Mouse (Mus musculus) T-helper 1 cell (primary cell): ENCODE data around the gene Sptan1.

Source experiments
- in situ Hi-C: fragments of 300-600 bp; cut with MboI, MseI; formaldehyde crosslinking; loops from one replicate; pipeline ENCODE4 v1.15.1; 2025; ENCODE audit warnings: high pct_unique_total_duplicates

Gene Sptan1

DNA sequence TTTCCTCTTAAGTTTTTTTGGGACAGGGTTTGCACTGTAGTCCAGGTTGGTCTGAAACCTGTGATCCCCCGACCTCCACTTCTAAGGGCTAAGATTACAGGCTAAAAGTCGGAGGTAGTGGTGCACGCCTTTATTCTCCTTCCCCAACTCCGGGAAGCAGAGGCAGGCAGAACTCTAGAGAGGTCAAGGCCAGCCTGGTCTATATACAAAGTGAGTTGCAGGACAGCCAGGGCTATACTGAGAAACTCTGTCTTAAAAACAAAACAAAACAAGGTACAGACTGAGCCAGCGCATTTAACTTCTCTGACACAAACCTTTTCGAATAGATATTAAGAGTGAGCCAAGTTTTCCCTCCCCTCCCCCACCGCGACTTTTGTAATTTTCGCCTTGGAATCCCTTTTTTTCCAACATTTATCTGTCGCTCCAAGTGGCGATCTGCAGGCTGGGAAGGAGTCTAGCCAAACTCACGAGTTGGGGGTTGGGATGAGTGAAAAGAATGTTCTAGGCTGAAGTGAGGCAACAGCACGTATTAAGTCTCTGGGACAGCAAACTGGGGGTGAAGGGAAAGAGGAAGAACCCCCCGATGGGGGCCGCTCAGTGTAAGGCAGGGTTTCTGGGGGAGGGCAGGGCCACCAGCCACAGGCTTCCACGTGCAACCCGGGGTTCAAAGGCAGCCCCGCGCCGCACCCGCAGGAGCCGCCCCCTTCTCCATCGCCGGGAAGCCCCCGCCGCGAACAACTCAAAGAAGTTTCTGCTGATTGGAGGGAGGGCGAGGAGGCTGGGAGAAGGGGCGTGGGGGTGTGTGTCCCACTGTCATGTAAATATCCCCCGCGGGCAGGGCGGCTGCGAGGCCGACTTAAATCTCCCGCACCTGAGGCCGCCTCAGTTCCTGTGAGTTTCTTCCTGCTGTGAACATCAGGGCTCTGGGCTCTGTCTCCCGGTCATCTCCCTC is 96.1 kb downstream of the Sptan1 start:
- in situ Hi-C loops: no loop called here

DNA sequence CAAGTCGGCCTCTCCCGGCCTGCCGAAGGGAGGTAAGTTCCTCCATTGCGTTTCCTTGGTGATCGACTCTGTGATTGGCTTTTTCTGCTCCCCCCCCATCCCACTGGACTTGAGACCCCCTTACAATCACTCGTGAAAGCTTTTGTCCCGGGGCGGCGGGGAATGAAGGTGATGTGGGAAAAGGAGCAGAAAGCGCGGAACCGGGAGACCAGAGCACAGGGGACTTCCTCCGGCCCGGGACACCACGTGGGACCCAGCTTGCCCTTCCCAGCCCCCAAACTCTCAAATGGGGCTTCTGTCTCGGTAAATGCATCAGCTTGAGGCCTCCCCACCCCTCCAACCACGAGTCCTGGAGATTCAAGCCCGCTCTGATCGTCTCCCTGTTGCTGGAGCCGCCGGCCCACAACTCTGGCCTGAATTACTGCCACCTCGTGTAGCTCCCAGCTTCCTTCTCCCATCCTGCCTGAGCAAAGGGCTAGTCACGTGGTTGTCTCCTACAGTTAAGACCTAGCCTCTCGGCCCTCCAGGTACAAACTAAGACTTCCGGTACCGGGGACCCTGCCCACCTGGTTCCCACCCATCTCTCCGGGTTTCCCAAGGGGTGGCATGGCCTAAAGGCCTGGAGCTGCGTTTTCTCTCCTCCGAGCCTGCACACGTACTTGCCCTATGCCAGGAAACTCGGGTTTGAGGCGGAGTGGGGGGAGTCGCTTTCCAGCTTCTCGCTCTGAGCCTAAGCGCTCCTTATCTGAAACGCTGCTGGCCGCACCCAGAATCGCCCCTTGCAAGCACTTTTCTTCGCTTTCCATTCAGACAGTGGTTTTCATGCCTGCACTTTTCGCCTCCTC is 97.1 kb downstream of the Sptan1 start:
- in situ Hi-C loops: no loop called here

DNA sequence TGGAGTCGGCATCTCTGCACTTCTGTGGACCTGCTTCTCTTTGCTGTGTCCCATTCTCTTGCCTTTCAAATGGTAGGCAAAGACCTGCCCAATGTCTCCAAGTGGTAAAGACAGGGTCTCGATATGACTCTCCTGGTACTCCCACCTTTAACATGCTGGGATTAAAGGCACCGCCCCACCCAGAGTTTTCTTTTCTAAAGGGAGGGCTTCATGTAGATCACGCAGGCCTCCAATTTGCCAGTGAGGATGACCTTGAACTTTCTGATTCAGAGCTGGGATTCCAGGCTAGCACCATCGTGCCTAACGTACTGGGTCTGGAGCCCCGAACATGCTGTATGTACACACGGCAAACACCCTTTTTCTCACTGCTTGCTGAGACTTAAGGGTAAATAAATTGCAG is 97.9 kb downstream of the Sptan1 start:
- in situ Hi-C loops: no loop called here

DNA sequence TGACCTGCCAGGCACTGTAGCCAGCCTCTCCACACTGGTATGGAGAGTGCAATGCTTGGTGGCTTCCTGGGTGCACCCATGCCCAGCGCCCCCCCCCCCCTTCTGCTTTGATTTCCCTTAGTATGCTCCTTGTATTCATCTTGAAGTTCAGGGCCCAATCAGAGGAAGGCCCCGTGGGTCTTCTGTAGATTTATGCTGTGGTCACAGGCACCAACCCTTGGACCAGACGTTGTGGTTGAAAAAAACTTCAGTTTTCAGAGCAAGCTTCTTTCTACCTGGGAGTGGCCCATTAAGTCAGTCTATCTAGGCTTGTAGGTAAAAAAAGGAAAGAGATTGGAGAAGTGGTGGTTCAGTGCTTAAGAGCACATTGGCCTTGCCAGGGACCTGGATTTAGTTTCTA is 98.4 kb downstream of the Sptan1 start:
- in situ Hi-C loops: no loop called here

DNA sequence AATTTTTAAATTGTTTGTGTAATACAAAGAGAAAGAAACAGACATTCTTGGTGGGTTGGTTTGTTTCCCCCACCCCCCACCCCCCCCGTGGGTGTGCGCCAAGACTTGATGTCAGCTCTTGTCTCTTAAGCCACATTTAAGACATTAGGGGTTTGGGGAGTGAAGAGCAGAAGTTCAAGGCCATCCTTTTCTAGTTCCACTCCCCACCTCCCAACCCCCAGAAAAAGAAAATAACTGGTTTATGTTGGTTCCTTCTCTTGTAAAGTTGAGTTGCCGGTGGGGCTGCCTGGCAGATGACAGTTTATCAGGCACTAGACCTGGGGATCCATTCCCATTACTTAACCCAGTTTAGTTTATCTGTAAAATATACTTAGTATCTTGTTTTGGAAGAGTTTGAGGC is 98.9 kb downstream of the Sptan1 start:
- in situ Hi-C loops: no loop called here

DNA sequence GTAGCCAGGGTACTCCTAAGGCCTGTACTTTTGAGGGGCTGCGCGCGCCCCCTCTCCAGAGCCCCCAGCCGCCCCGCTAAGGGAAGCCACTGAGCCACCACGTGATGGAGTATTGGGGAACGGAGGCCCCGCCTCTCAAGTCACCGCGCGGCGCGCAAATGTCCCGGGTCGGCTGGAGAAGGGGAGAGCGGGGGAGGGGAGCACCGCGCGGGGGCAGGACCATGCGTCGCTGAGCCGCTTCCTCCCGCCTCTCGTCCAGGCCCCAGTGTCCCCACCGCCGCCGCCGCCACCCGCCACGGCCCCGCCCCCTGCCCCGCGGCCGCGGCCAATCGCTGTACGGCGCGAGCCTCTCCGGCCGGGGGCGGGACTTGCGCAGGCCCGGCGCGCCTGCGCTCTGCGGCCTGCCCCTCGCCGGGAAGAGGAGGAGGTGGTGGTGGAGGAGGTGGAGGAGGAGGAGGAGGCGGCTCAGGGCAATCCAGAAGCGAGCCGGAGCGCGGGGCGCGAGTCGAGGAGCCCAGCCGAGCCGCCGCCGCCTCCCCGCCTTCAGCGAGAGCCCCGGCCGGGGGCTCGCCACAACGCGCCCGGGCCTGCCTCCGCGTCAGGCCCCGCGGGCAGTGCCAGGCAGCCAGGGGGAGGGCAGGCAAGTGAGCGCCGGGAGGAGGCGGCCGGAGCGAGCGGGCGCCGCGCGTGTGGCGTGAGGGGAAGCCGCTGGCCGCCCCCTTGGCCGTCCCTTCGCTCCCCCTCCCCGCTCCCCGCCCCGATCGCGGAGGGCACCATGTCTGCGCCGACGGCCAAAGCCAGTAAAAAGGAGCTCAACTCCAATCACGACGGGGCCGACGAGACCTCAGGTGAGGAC is 100.9 kb downstream of the Sptan1 start:
- in situ Hi-C loops: no loop called here

DNA sequence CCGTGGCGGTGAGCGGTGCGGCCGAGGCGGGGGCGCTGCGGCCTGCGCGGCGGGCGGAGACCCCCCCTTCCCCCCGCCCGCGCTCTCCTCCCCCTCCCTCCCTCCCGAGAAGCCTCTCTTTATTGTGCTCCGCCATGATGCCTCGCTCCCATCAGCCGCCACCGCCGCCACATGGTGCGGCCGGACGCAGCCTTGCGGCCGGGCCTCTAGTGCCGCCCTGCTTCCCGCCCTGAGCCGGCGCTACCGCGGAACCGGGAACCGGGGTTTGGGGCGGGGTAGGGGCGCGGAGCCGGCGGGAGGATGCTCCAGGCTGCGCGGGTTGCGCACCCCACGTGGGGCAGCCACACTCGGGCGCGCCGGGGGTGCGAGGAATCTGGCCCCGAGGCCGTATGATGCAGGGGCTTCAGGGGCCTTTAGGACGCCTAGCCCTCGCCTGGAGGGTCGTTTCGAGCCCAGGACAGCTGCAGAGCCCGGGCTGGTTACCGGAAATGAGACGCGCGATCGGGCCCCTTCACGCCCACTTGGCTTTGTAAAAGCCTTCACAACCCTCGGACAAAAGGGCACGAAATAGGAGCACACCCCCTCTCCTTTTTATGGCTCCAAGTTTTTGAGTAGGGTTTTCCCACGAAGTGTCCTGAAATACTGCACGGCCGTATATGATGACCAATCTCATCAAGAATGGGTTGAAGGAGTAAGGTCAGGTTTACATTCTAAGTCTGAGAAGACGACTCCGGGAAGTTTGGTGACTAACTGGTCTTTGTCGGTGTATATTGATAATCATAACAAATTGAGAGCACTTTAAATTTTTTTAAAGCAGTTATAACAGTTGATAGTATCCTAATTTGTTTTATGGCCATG is 101.9 kb downstream of the Sptan1 start:
- in situ Hi-C loops: no loop called here

DNA sequence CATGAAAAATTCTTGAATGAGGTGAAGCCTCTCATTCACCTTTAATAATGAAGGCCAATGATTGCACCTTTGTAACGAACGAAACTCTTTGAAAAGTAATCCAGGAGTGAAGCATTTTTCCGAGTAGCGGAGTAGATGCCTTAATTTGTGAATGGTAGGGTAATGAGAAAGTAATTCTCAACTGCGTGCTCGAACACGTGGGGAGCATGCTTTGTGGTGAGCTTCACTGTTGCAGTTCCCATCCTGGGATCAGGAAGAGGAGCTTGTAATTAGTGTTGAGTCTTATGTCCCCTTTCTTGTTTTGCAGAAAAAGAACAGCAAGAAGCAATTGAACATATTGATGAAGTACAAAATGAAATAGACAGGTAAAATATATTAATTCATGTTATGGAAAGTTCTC is 102.6 kb downstream of the Sptan1 start:
- in situ Hi-C loops: no loop called here

DNA sequence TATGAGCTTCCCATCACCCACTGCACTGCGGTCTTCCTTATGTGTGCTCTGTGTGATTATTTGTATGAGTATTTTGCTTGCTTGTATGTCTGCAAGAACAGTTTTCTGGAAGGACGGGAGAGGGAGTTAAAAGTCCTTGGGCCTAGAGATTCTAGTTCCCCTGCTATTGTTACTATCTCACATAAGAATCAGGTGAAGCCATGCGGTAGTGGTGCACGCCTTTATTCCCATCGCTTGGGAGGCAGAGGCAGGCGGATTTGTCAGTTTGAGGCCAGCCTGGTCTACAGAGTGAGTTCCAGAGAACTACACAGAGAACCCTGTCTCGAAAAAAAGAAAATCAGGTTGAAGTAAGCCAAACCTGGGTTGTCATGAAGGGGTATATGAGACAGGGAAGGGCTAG is 107.5 kb downstream of the Sptan1 start:
- in situ Hi-C loops: no loop called here

DNA sequence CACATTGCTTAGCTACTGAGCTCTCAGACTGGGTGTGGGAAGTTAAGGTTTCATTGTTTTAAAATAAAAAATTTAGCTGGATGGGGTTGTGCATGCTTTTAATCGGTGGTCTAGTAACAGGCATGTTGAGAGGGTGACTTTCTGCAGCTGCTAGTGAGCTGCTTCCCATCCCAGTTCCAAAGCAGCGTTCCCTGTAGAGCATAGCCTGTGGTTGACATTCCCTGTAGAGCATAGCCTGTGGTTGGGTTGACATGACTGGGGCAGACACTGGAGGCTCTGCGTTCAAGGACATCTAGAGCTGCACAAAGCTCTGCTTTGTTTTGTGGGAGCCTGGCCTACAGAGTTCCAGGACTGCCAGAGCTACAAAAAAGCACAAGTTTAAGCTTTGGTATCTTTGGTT is 107.9 kb downstream of the Sptan1 start:
- in situ Hi-C loops: no loop called here

DNA sequence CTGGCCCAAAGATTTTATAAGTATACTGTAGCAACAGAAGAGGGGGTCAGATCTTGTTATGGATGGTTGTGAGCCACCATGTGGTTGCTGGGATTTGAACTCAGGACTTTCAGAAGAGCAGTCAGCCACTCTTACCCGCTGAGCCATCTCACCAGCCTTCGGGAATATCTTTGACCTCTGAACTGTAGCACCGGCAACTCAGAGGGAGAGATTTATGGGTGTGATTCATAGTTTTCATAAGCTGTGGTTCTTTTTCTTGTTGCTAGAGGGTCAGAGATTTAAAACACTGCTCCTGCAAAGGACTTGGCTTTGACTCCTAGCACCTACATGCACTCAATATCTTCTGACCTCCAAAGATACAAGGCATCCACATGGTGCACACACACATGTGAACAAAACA is 110.3 kb downstream of the Sptan1 start:
- in situ Hi-C loops: no loop called here

DNA sequence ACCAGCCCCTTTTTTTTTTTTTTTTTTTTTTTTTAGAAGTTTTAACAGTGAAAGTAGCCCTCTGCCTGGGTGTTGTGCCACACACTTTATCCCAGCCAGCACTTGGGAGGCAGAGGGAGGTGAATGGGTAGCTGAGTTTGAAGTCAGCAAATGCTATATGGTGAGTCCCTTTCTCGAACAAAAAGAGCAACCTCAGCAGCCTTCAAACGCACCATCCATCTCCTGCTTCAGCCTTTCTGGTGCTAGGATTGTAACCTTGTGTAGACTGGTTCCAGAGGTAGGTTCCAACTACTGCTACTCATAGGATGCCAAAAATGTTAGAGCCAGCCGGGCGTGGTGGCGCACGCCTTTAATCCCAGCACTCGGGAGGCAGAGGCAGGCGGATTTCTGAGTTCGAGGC is 111.1 kb downstream of the Sptan1 start:
- in situ Hi-C loops: no loop called here

DNA sequence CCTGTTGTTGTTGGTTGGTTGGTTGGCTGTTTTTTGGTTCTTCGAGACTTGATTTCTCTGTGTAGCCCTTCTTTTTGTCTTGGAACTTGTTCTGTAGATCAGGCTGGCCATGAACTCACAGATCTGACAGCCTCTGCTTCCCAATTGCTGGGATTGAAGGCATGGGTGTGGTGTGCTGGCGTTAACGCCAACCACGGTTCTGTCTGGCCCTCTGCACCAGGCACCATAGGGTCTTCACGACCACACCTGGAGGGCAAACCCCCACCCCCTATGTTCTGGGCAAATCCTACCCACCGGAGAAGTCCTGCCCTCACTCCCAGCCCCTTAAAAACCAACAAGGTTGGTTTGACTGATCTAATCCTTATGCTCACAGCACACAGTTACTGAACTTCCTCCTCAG is 111.6 kb downstream of the Sptan1 start:
- in situ Hi-C loops: no loop called here

DNA sequence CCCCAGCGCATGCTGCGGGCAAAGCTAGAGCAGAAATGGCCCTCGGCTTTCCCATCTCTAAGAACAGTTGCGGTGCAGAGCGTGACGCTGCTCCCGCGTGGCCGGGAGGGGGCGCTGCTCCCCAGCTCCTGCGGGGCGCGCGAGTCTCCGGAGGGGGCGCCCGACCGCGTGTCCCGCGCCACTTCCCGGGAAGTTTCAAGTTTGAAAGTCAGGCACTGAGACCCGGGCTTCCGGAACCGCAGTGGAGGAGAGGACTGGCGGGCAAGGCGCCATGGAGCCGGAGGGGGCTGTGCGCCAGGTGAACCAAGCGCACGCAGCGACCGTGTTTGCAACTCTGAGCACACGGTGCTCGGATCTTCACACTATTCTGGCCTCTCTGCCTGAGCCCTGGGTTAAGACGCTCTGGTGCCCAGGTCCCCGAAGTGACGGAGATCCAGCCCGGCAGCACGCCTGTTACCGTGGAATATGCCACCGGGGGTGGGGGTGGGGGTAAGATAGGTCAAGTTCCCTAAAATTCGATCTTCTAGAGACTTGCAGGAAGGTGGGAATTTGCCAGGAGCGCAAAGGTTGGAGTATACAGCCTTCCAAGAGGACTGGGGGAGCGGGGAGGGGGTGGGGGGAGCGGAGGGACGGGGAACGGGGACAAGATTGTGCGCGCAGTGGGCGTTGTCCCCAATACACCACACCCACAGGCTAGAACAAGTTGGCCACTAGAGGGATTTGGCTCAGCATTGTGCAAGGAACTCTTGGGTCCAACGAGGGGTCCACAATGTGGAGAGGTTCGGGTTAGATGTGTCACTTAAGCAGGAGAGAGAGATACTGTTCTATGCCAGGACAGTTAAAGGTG is 112.4 kb downstream of the Sptan1 start, which contains the start of gene Pkn3:
Gene Pkn3 (plus strand): TSS at position 183 of the 847 bp plus-strand sequence.
- in situ Hi-C loops: no loop called here

DNA sequence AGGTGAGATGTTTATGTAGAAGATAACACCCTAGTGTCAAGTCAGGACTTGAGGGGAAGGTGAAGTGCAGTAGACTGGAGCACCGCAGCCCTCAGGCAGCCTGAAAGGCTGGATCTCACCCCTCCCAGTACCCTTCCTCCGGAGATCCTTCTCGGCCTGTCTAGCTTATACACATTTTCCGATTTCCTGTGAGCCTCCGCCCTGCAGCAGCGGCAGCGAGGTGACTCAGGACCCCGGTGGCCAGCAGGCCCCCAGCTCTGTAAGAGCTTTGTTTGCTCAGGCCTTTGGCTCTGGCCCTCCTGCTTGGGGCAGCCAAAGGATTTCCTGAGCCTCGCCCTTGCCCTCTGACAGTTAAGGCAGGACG is 113.0 kb downstream of the Sptan1 start:
- in situ Hi-C loops: no loop called here

DNA sequence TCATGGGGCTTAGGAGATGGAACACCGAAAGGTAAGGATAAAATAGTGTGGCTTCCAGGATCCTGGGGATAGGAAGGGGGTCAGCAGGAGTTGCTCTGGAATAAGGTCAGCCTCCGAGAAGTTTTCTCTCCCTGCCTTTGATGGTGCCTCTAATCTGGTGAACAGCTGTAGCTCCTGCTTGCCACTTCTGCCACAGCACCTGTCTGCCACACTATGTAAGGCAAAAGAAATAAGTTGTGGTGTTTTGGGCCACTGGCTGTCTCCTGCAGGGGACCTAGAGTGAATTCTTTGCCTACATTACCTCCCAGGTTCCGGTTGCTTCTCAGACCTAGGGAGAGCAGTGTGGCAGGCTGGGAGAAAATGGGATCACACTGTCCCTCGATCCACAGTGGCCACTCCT is 113.4 kb downstream of the Sptan1 start:
- in situ Hi-C loops: no loop called here

DNA sequence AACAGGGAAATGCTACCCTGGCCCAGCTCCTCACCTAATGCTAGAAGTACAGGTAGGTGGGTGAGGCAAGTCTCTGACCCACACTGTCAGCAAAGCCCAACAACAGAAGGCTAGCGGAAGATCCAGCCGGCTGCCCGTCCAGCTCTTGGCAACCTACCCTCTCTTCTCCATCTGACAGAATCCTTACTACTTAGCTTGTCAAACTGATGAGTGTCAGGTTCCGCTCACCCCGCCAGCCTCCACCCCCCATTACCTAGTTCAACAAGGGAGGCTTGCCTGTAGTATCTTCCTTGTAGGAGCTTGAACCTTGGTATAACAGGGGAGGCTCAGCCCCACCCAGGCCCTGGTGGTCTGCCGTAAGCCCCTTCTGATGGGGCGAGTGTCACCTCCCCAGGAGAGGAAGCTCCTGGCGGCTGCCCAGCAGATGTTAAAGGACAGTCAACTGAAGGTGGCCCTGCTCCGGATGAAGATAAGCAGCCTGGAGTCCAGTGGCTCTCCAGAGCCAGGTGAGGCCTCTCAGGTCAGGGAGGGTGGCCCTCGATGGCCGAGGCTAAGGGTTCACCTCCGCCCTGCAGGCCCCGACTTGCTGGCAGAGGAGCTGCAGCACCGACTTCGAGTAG is 114.9 kb downstream of the Sptan1 start:
- in situ Hi-C loops: no loop called here
